Mouse (Mus musculus): ENCODE results near the gene Fosb.

The Fosb gene

GRCm38 (mm10) chr7:19328425-19328824, 18.6 kb upstream of the Fosb start:
- no peak for DNase-seq

DNA sequence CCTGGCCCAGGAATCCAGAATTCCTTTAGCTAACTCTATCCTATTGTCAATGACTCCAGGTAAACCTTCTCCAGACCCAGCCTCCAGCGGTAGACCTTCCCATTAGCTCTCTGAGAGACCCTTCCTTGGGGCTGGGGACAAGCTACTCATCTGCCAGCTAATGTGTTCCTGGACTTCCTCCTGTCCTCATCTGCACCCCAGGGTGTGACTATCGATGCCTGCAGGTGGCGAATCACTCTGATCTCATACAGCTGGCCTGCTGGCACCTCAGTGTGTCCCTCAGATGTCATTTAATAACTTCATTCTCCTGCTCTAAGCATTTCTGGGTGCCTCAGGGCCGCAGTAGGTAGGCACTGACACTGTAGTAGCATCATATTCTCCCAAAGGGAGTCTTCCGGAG, 17.9 kb upstream of the Fosb start:
- DNase-seq = no peak

DNA sequence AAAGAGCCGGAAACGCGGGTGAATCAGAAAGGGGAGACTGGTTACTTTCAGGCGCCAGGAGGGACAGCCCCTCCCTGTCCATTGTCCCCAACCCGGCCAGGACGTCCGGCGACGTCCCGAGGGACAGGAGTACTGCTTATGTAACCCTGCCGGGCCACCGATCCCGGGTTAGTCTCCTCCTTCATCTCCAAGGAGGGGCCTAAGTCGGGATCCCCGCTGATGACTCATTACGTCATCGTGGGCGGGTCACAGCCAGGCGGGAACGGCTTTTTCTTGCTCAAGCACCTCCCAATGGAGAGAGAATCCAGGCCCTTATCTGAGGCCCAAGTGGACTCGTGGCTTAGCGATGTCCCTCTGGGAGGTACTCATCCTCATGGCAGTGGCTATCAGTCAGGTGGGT, 17.3 kb upstream of the Fosb start:
- DNase-seq = peak; percentile 95 to 98

DNA sequence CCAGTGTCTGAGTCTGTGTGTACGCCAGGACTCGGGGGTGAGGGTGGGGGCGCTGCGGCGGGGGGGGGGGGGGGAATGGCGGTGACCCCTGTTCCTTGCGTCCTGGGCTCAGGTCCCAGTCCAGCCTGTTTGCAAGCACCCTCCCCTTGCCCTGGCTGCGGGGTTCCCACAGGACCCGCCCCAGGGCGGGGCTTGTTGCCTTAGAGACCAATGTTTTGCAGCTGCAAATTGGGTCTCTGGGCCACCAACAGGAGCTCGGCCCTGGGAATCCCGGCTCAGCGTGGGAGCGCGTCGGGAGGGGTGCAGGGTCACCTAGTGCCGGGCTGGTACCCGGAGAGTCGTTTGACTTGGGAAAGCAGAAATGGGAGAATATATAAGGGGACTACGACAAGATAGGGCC, 16.5 kb upstream of the Fosb start:
- DNase-seq = peak; percentile 91 to 96

DNA sequence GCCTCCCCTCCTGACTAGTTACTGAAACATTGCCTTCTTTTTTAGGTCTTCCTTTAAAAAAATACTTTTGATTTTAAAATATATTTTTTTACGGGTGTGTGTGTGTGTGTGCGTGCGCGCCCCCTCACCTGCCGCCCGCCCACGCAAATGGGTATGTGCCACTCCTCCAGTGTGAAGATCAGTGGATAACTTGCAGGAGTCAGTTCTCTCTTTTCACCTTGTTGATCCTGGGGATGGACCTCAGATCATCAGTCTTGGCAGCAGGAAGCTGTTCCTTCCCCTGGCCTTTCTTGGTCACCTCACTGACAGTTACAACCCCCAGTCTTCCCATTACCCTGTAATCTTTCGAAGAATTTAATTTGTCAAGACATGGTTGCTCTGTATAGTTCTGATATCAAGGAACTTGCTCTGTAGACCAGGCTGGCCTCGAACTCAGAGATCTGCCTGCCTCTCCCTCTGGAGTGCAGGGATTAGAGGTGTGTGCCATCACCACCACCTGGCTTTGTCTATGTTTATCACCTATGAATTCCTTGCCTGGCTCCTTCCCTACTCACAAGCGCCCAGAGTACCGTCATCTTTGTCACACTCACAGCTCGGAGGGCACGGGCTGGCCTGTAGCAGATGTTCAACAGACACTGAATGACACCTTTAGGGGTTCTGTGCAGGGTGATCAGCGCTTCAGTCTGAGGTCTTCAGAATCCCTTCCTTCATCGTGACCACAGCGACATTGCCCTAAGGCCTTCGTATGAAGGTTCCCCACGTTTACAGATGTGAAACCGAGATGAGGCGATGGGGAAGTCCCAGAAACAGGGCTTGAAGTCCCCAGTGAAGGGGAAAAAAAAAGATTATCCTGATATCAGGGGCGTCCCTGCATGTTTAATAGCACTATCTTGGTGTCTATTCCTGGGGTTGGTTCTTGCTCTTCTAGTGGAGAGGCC, 15.7 kb upstream of the Fosb start:
- no peak for DNase-seq

GRCm38 (mm10) chr7:19324221-19324620, 14.4 kb upstream of the Fosb start:
- no peak for DNase-seq

DNA sequence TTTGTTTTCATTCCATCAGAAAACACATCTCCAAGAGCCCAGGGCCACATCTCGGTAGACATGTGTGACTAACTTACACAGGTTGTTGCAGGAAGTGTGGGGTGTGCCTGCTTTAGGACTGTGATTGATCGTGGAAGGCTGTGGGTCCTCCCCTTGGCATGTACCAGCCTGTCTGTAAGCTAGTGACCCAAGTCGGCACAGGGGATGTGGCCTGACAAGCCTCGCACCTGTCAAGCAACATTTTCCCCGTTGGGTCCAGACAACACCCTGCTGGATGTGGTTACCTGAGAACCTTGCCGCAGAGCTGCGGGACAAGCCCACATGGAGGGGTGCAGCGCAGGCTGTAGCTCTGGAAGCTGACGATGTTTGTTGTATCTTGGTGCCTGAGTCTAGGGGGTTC, 12.6 kb upstream of the Fosb start:
- DNase-seq = no peak

GRCm38 (mm10) chr7:19321464-19321863, 11.6 kb upstream of the Fosb start:
- peak in 1 of 2 experiments; percentile 36 for DNase-seq

DNA sequence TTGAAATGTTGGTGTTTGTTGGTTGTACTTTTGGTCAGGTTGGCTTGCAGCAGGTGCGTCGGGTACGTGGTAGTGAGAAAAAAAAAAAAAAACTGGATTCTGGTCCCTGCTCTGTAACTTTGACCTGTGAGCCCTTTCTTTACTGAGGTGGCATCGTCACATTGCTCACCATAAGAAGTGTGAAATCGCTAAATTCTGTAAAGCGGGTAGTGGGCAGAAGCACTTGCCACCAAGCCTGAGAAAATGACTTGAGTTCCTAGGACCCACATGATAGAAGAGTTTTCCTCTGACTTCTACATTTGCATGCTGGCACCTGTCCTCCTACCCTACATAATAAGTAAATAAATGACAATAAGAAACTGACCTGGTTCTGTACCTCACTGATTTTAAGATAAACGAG, 10.8 kb upstream of the Fosb start:
- no peak for DNase-seq

DNA sequence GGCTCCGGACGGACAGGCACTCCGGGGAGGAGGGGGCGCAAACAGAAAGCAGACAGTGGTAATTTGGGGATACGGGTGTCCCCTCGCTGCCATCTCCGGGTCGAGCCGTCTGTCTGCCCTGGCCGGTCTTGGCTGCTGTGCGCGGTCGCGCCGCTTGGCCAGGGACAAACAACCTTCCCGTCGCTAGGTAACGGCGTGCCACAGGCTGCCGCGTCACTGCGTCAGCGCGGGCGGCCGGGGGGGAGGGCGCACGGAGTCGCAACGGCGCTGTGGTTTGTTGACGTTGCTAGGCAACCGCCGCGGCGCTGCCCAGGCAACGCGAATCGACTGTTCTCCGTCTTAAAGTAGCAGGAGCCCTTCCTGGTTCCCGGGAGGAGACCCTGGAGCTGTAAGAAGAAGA, 10.1 kb upstream of the Fosb start:
- peak; percentile 96 to 98 for DNase-seq

DNA sequence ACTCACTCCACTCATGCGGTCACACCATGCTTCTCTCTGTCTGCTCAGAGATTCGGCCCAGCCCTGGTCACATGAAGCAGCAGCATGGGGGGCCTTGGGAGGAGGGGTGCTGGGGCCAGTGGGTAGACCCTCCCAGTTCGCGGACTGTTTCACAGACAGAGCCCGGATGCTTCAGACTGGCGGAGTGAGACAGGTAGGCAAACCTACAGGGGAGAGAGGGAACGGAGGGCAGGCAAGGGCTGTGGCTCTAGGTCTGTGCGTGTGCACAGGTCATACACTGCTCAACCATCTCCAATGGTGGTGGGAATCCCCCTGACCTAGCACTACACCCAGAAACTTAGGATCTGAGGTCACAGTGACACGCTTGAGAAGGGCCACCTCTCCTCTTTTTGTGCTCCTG, 9.6 kb upstream of the Fosb start:
- DNase-seq = peak in 1 of 2 experiments; percentile 40

GRCm38 (mm10) chr7:19318676-19319075, 8.8 kb upstream of the Fosb start:
- no peak for DNase-seq

GRCm38 (mm10) chr7:19318201-19318600, 8.3 kb upstream of the Fosb start:
- DNase-seq = no peak

- peak; percentile 72 to 81 for DNase-seq
Observed at GRCm38 (mm10) chr7:19316451-19317161, 6.8 kb upstream of the Fosb start.

DNA sequence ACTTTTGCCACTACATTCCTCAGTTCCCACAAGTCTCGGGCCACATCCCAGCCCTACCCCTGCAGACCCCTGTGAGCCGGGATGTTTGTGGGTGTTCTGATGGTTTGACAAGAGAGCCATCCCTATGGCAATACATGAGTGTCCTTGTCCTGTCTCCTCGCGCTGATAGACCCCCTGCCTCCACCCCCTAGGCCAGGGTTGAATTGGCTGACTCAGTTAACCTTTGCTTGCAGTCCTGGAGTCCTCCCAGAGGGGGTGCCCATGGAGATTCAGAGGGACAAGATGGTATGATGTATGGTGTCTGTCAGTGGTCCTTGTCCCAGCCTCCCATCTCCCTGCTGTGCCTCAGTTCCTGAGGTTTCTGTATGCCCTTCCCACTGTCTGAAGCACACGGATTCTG, 4.2 kb upstream of the Fosb start:
- DNase-seq = no peak

DNA sequence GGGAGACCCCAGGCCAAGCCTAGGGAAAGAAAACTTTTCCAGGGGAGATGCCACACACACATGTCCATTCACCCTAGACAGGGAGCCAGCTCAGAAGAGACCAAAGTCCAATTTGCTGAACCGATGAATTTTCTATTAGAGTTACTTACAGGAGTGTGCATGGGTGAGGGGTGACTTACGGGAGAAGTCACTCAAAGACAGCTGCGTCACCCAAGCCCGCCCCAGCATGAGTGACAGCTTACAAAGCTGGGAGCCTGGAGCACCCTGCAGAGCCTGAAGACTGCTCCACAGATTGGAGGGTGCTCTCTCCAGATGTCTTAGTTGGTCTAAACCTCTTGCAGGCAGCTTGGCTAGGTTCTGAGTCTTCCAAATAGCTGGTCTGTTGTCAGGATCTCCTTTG, 2.1 kb upstream of the Fosb start:
- no peak for DNase-seq

GRCm38 (mm10) chr7:19309278-19309883, 470 bp downstream of the Fosb start:
- no peak for DNase-seq

- DNase-seq = peak; percentile 96 to 98
Observed at GRCm38 (mm10) chr7:19308454-19309277, 1.2 kb downstream of the Fosb start.

DNA sequence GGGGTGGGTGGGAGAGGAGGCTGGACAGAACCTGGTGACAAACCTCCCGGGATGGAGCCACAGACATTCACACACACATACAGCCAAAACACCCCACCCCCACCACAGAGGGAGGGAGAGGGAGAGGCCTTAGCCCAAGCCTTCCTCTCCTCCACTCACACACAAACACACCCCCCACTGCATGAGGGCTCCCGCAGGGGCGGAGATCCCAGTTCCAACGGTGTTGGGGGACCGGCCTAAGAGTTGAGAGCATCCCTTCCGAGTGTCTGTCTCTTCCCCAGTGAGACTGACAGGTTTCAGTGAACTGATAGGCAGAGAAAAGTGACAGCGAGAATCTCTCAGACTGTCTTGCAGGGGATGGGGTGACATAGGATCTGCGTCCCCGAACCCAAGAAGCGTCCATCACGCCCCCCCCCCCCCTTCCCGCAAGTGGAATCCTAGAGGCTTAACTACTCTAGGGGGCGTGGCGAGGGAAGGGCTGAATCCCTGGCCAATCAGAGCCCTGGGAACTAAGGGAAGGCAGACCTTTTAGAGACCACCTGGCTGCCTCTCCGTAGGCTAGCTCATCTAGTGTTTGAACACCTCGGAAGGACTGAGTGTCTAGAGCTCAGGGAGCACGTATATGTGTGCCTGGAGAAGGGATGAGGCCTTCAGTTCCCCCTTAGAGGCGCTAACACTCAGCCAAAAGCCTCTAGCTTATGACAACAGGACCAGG, 2.0 kb downstream of the Fosb start:
- peak; percentile 83 to 89 for DNase-seq

GRCm38 (mm10) chr7:19306819-19307738, 2.8 kb downstream of the Fosb start:
- no peak for DNase-seq

Data from lung, adult 18-20 months (tissue).